Mouse (Mus musculus) limb, embryonic 14.5 days (tissue): ENCODE measurements around the gene Sertad2. TPM values are rescaled to one million over a fixed set of nuclear protein-coding genes. Genes with fewer than 3 reads are reported as not detected.

Experiments used
- ATAC-seq: fragments of 200-750 bp; cut with Nextera tagmentation; 2 replicates; pipeline ENCODE4 v1.8.0; 2017; ENCODE audit warnings: low read depth, moderate number of reproducible peaks, moderate TSS enrichment; ENCODE audit not compliant: low FRiP score
- DNase-seq: peaks from one replicate; pipeline ENCODE4 v3.0.0-alpha.2; 2015; ENCODE audit warnings: low spot score
- H3K27ac ChIP-seq: fragments of 300-500 bp; sonication (generic); replicated peaks from 2 replicates; pipeline ENCODE4 v1.5.1; 2014; ENCODE audit warnings: low read depth, mild to moderate bottlenecking, low read length, moderate library complexity, mixed read lengths
- H3K27me3 ChIP-seq: fragments of 300-500 bp; sonication (generic); 2 replicates; pipeline ENCODE4 v1.6.1; 2014; ENCODE audit warnings: low read length, mixed read lengths; ENCODE audit not compliant: control insufficient read depth, insufficient read depth
- H3K36me3 ChIP-seq: fragments of 300-500 bp; sonication (generic); 2 replicates; pipeline ENCODE4 v1.6.1; 2014; ENCODE audit warnings: mild to moderate bottlenecking, low read length, moderate library complexity, mixed read lengths; ENCODE audit not compliant: control insufficient read depth, insufficient read depth
- H3K4me1 ChIP-seq: fragments of 300-500 bp; sonication (generic); 2 replicates; pipeline ENCODE4 v1.6.1; 2014; ENCODE audit warnings: antibody characterized with exemption, low read length, mixed read lengths; ENCODE audit not compliant: control insufficient read depth, insufficient read depth
- H3K4me2 ChIP-seq: fragments of 300-500 bp; sonication (generic); replicated peaks from 2 replicates; pipeline ENCODE4 v1.6.1; 2014; ENCODE audit warnings: low read depth, mild to moderate bottlenecking, low read length, moderate library complexity; ENCODE audit not compliant: severe bottlenecking
- H3K4me3 ChIP-seq: fragments of 300-500 bp; sonication (generic); replicated peaks from 2 replicates; pipeline ENCODE4 v1.5.1; 2014; ENCODE audit warnings: low read length
- H3K9ac ChIP-seq: fragments of 300-500 bp; sonication (generic); 2 replicates; pipeline ENCODE4 v1.6.1; 2014; ENCODE audit warnings: mild to moderate bottlenecking, low read depth, low read length, moderate library complexity; ENCODE audit not compliant: severe bottlenecking
- H3K9me3 ChIP-seq: fragments of 300-500 bp; sonication (generic); 2 replicates; pipeline ENCODE4 v1.6.1; 2016; ENCODE audit warnings: low read length; ENCODE audit not compliant: control insufficient read depth
- POLR2A ChIP-seq: fragments of 200-500 bp; IDR thresholded peaks from 2 replicates; pipeline ENCODE4 v1.8.0; 2012; ENCODE audit warnings: inconsistent platforms, mild to moderate bottlenecking, moderate library complexity, borderline replicate concordance; ENCODE audit not compliant: insufficient read depth, insufficient read length; ENCODE audit errors: extremely low read depth
- whole genome bisulfite sequencing: fragments of 180-500 bp; shearing (Covaris S2); extraction: QIAGEN DNeasy Blood & Tissue Kit; methylation state at CpG from one replicate; pipeline ENCODE4 v1.1.7; 2014; 5-methylcytosine and 5-hydroxymethylcytosine counted together
- polyA plus RNA-seq, 2 experiments: library from polyadenylated mRNA; depleted of rRNA in 1 of 2; stranded (reverse) in 1 of 2; unstranded in 1 of 2; fragments of >200 nt; fragmentation: Nextera tagmentation in 1 of 2; extraction: Ambion mirVana in 1 of 2; gene quantifications; 2 replicates each; pipeline versions ENCODE4 v1.2.1 to v1.2.3; 2012 to 2014

The Sertad2 gene
- polyA plus RNA-seq, 2 experiments: 21.1 to 40.1 TPM

DNA sequence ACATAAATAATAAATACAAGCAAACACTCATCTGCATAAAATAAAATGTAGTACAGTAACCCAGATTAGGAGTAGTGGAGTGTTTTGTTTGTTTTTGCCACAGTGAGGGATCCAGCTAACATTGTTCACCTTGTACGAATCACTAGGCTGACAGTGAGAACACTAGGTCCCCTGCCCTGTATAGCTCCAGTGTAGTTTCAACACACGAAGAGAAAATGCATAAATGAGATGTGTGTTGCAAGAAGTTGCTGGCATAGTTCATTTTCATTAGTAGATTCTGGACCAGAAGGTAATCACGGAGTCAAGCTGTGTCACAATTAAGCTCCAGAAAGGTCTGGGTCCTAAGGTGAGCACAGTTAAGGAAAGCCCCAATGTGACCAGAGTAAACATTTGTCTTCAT, 1.8 kb upstream of the Sertad2 start:
- H3K27ac ChIP-seq: no peak overlapping the region
- ATAC-seq (no peak), DNase-seq (no peak)
- H3K4me3 ChIP-seq: no peak overlapping the region
- no peaks in the 10 kb centered on the region for H3K27me3 ChIP-seq
- 0 out of 2 replicates have a peak overlapping the region, but pooled peaks have one; percentile 50 for H3K4me2 ChIP-seq
- no peaks in the 10 kb centered on the region for H3K36me3 ChIP-seq
- no peak for TF ChIP-seq POLR2A
- H3K4me1 ChIP-seq: peaks cover 8% of the 10 kb centered on the region; the same call in 1 of the 2 replicates
- no peaks in the 10 kb centered on the region for H3K9me3 ChIP-seq
- 75% methylated on average over 3 of the region's 3 CpGs for WGBS
- no peak overlapping the region for H3K9ac ChIP-seq

DNA sequence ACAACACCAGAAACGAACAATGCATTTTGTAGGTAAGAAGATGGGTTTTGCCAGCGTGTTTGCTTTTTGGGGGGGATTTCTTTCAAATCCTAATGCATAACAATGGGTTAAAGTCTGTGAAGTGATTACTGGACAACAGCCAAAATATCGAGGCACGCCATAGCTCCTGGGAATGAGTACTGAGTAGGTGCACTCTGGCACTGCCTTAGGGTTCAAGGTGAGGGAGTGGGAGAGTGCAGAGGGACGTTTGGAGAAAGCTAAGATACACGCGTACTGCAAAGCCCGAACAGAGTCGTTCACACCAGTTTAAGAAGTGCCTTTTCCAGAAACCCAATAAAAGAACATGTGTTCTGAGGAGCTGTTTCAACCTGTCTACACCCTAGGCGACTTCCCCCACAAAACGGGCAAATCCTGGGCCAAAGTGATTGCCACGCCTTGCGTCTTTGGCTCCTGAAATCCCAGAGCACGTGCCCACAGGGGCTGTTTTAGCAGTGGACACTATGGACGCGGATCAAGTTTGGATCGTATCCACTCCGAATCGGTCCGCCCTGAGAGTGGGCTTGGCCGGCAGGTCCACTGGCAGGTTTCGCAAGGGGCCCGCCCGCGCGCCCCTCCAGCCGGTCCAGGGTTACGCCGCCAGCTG, 937 bp upstream of the Sertad2 start:
- no peak for TF ChIP-seq POLR2A
- peak overlapping the region; percentile 86 for H3K9ac ChIP-seq
- H3K27me3 ChIP-seq: no peaks in the 10 kb centered on the region
- DNase-seq (peak; percentile 63), ATAC-seq (peak; percentile 0)
- H3K4me3 ChIP-seq: peak overlapping the region; percentile 88
- H3K4me1 ChIP-seq: peaks cover 8% of the 10 kb centered on the region; the same call in 1 of the 2 replicates
- under 1% methylated on average over 24 of the region's 29 CpGs for WGBS
- peak overlapping the region; percentile 50 for H3K4me2 ChIP-seq
- H3K36me3 ChIP-seq: no peaks in the 10 kb centered on the region
- peak overlapping the region; percentile 34 for H3K27ac ChIP-seq
- no peaks in the 10 kb centered on the region for H3K9me3 ChIP-seq

- H3K27ac ChIP-seq: peak overlapping the region; percentile 93
- under 1% methylated on average over 43 of the region's 51 CpGs for WGBS
- peak overlapping the region; percentile 86 for H3K9ac ChIP-seq
- H3K27me3 ChIP-seq: no peaks in the 10 kb centered on the region
- no peak for DNase-seq
- H3K36me3 ChIP-seq: no peaks in the 10 kb centered on the region
- ATAC-seq: no peak
- peak overlapping the region; percentile 88 for H3K4me3 ChIP-seq
- peak overlapping the region; percentile 69 for H3K4me2 ChIP-seq
- 0 out of 2 replicates have a peak, but pooled peaks have one; percentile 8 for TF ChIP-seq POLR2A
- peaks cover 8% of the 10 kb centered on the region; the same call in 1 of the 2 replicates for H3K4me1 ChIP-seq
- H3K9me3 ChIP-seq: no peaks in the 10 kb centered on the region
Observed at GRCm38 (mm10) chr11:20543453-20544120, 534 bp downstream of the Sertad2 start.

GRCm38 (mm10) chr11:20544376-20544775, 1.3 kb downstream of the Sertad2 start:
- Histone ChIP-seq H3K9ac (no peak overlapping the region), H3K36me3 (no peaks in the 10 kb centered on the region), H3K9me3 (no peaks in the 10 kb centered on the region), H3K27me3 (no peaks in the 10 kb centered on the region), H3K27ac (no peak overlapping the region), H3K4me2 (peak overlapping the region; percentile 69), H3K4me1 (peaks cover 8% of the 10 kb centered on the region; the same call in 1 of the 2 replicates), H3K4me3 (peak overlapping the region; percentile 88)
- WGBS: 44% methylated on average over 8 of the region's 8 CpGs
- TF ChIP-seq POLR2A: no peak
- ATAC-seq: no peak
- DNase-seq: no peak

DNA sequence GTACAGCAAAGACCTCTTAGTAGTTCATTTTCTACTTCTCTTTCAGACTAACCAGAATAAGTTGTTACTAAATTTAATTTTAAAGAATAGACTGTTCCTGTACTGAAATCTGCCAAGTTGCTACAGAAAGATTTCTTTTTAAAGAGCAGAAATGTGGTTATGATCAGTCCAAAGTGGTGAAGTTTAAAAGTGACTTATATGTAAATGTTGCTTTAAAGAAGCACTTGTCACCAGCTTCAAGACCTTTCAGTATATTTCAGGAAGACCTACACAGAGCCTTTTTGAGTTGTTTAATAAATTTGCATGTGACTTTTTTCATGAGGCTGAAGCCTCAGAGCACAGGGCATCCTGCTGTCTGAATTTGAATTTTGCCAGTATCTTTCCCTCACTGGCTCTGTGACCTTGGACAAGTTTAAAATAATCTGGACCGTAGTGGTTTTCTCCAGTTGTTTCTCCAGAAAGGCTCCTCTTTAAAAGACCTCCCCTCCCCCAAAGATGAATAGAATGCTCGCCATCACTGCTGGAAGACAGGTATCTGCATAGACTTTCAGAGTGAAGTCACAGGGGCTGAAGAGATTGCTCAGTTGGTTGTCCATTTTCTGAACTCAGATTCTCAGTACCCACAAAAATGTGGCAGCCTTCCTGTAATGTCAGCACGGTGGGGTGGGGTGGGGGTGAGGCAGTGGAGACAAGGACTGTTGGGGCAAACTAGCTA, 1.9 kb downstream of the Sertad2 start:
- no peaks in the 10 kb centered on the region for H3K9me3 ChIP-seq
- 70% methylated on average over 3 of the region's 3 CpGs for WGBS
- no peak overlapping the region for H3K27ac ChIP-seq
- ATAC-seq: no peak
- H3K9ac ChIP-seq: no peak overlapping the region
- no peak for TF ChIP-seq POLR2A
- H3K4me1 ChIP-seq: peaks cover 8% of the 10 kb centered on the region; the same call in 1 of the 2 replicates
- H3K36me3 ChIP-seq: no peaks in the 10 kb centered on the region
- H3K4me3 ChIP-seq: no peak overlapping the region
- H3K4me2 ChIP-seq: no peak overlapping the region
- no peak for DNase-seq
- no peaks in the 10 kb centered on the region for H3K27me3 ChIP-seq
